Mouse (Mus musculus) hindbrain, embryonic 15.5 days (tissue): ENCODE results near the gene Tppp3. TPM values are rescaled to one million over a fixed set of nuclear protein-coding genes. Genes with fewer than 3 reads are reported as not detected.

ENCODE experiments used
- ATAC-seq: fragments of 200-750 bp; cut with Nextera tagmentation; 2 replicates; pipeline ENCODE4 v1.8.0; 2017; ENCODE audit warnings: low read depth, moderate number of reproducible peaks, moderate TSS enrichment; ENCODE audit not compliant: low FRiP score
- H3K27ac ChIP-seq: fragments of 300-500 bp; sonication (generic); replicated peaks from 2 replicates; pipeline ENCODE4 v1.5.1; 2015; ENCODE audit warnings: mild to moderate bottlenecking, inconsistent platforms
- H3K27me3 ChIP-seq: fragments of 300-500 bp; sonication (generic); 2 replicates; pipeline ENCODE4 v1.6.1; 2015; ENCODE audit warnings: control low read depth, inconsistent platforms
- H3K36me3 ChIP-seq: fragments of 300-500 bp; sonication (generic); 2 replicates; pipeline ENCODE4 v1.6.1; 2015; ENCODE audit warnings: control low read depth, inconsistent platforms
- H3K4me1 ChIP-seq: fragments of 300-500 bp; sonication (generic); replicated peaks from 2 replicates; pipeline ENCODE4 v1.6.1; 2015; ENCODE audit warnings: control low read depth, inconsistent platforms
- H3K4me2 ChIP-seq: fragments of 300-500 bp; sonication (generic); 2 replicates; pipeline ENCODE4 v1.6.1; 2015; ENCODE audit warnings: moderate library complexity, mild to moderate bottlenecking, inconsistent platforms
- H3K4me3 ChIP-seq: fragments of 300-500 bp; sonication (generic); 2 replicates; pipeline ENCODE4 v1.5.1; 2015; ENCODE audit warnings: mild to moderate bottlenecking, inconsistent platforms
- H3K9ac ChIP-seq: fragments of 300-500 bp; sonication (generic); 2 replicates; pipeline ENCODE4 v1.6.1; 2015; ENCODE audit warnings: inconsistent platforms
- H3K9me3 ChIP-seq: fragments of 300-500 bp; sonication (generic); 2 replicates; pipeline ENCODE4 v1.6.1; 2016; ENCODE audit warnings: control low read depth, inconsistent platforms
- WGBS: fragments of 180-500 bp; shearing (Covaris S2); methylation state at CpG from one replicate; pipeline ENCODE4 v1.1.7; 2015; 5-methylcytosine and 5-hydroxymethylcytosine counted together
- polyA plus RNA-seq: library from polyadenylated mRNA; unstranded; fragments of >200 nt; fragmentation: Nextera tagmentation; extraction: Ambion mirVana; gene quantifications from 2 replicates; pipeline ENCODE4 v1.2.1, GENCODE M21; 2015

Gene Tppp3
- polyA plus RNA-seq, 1 experiment from 2014 or later = 197 TPM

- H3K4me1 ChIP-seq = peaks cover 52% of the 10 kb centered on the region
These were observed 1.7 kb upstream of the Tppp3 start for GRCm38 (mm10) chr8:105472983-105473382.

DNA sequence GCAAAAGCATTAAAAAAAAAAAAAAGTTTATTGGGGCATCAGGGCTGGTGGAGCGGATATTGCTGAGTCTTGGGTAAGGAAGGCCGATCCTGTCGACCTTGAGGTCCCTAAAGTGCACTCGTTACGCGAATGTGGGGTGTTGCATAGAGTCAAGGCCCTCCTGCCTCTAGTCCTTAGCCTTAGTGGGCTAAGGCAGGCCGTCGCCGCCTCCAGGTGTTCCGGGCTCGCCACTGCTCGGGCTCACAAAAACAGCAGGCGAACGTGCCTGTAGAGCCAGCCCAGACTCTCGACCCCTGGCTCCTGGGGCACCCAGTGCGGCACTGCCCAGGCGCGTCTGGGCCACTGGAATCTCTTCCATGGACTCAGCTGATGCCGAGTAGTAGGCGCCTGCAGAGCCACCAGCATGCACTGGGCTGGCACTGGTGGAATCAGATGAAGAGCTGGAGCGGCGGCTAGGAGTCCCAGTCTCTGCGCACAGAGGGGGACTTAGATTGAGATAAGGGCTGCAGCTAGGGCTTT, 1.1 kb upstream of the Tppp3 start:
- Histone ChIP-seq H3K4me2 (no peak overlapping the region), H3K9me3 (no peaks in the 10 kb centered on the region), H3K27ac (no peak overlapping the region), H3K4me3 (no peak overlapping the region), H3K4me1 (peaks cover 55% of the 10 kb centered on the region), H3K9ac (no peak overlapping the region), H3K36me3 (peaks cover under 1% of the 10 kb centered on the region; the same call in 1 of the 2 replicates), H3K27me3 (no peaks in the 10 kb centered on the region)
- WGBS = 32% methylated on average over 23 of the region's 23 CpGs
- no peak for ATAC-seq

More at GRCm38 (mm10) chr8:105472983-105473382, 1.7 kb upstream of the Tppp3 start:
- Histone ChIP-seq H3K4me3 (no peak overlapping the region), H3K27me3 (no peaks in the 10 kb centered on the region), H3K36me3 (no peaks in the 10 kb centered on the region), H3K9ac (no peak overlapping the region), H3K9me3 (no peaks in the 10 kb centered on the region), H3K27ac (no peak overlapping the region), H3K4me2 (no peak overlapping the region)
- 62% methylated on average over 9 of the region's 9 CpGs for WGBS
- no peak for ATAC-seq

GRCm38 (mm10) chr8:105470681-105471313, 529 bp downstream of the Tppp3 start:
- WGBS = 20% methylated on average over 11 of the region's 11 CpGs
- H3K4me3 ChIP-seq = peak overlapping the region; percentile 48
- no peaks in the 10 kb centered on the region for H3K27me3 ChIP-seq
- H3K4me2 ChIP-seq = peak overlapping the region; percentile 64
- H3K4me1 ChIP-seq = peaks cover 71% of the 10 kb centered on the region
- H3K36me3 ChIP-seq = peaks cover 5% of the 10 kb centered on the region; the same call in 1 of the 2 replicates
- ATAC-seq = no peak; the same call in 1 of the 2 replicates
- H3K9ac ChIP-seq = peak overlapping the region; percentile 64
- peak overlapping the region; percentile 78 for H3K27ac ChIP-seq
- H3K9me3 ChIP-seq = no peaks in the 10 kb centered on the region

DNA sequence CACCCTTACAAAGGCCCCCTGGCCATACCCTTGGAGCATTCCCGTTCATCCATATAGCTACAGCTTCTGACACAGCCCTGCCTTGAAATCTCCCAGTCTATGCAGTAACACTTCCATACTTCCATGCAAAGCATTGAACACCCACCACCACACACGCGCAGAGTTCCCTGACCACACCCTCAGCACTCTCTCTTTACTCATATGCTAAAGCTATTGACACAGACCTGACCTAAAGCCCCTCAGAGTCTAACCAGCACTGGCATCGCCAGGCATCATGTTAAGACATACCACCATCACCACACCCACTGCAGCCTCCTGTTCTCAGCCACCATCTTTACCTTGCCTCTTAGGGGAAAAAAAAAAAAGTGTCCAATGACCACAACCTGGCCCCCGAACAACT, 1.1 kb downstream of the Tppp3 start:
- Histone ChIP-seq H3K9ac (peak overlapping the region; percentile 64; the same call in 1 of the 2 replicates), H3K9me3 (no peaks in the 10 kb centered on the region), H3K4me3 (peak overlapping the region; percentile 48), H3K4me1 (peaks cover 71% of the 10 kb centered on the region), H3K27ac (peak overlapping the region; percentile 78), H3K36me3 (peaks cover 5% of the 10 kb centered on the region; the same call in 1 of the 2 replicates), H3K27me3 (no peaks in the 10 kb centered on the region), H3K4me2 (peak overlapping the region; percentile 64)
- WGBS = 57% methylated on average over 5 of the region's 5 CpGs
- no peak for ATAC-seq

- H3K9ac ChIP-seq = peak overlapping the region; percentile 64; the same call in 1 of the 2 replicates
- H3K36me3 ChIP-seq = peaks cover 5% of the 10 kb centered on the region; the same call in 1 of the 2 replicates
- peak overlapping the region; percentile 64 for H3K4me2 ChIP-seq
- peaks cover 68% of the 10 kb centered on the region for H3K4me1 ChIP-seq
- 66% methylated on average over 5 of the region's 5 CpGs for WGBS
- H3K27ac ChIP-seq = peak overlapping the region; percentile 78
- no peak for ATAC-seq
- no peaks in the 10 kb centered on the region for H3K9me3 ChIP-seq
- H3K27me3 ChIP-seq = no peaks in the 10 kb centered on the region
- H3K4me3 ChIP-seq = peak overlapping the region; percentile 48
These were observed 1.5 kb downstream of the Tppp3 start for GRCm38 (mm10) chr8:105469816-105470215.

- peak overlapping the region; percentile 78 for H3K27ac ChIP-seq
- peaks cover 64% of the 10 kb centered on the region for H3K4me1 ChIP-seq
- H3K4me2 ChIP-seq = peak overlapping the region; percentile 64
- 13% methylated on average over 6 of the region's 6 CpGs for WGBS
- peak overlapping the region; percentile 48 for H3K4me3 ChIP-seq
- H3K36me3 ChIP-seq = peaks cover 5% of the 10 kb centered on the region; the same call in 1 of the 2 replicates
- no peaks in the 10 kb centered on the region for H3K27me3 ChIP-seq
- H3K9me3 ChIP-seq = no peaks in the 10 kb centered on the region
- peak overlapping the region; percentile 64 for H3K9ac ChIP-seq
- ATAC-seq = peak; percentile 28
These were observed 2.2 kb downstream of the Tppp3 start for GRCm38 (mm10) chr8:105469041-105469695.

DNA sequence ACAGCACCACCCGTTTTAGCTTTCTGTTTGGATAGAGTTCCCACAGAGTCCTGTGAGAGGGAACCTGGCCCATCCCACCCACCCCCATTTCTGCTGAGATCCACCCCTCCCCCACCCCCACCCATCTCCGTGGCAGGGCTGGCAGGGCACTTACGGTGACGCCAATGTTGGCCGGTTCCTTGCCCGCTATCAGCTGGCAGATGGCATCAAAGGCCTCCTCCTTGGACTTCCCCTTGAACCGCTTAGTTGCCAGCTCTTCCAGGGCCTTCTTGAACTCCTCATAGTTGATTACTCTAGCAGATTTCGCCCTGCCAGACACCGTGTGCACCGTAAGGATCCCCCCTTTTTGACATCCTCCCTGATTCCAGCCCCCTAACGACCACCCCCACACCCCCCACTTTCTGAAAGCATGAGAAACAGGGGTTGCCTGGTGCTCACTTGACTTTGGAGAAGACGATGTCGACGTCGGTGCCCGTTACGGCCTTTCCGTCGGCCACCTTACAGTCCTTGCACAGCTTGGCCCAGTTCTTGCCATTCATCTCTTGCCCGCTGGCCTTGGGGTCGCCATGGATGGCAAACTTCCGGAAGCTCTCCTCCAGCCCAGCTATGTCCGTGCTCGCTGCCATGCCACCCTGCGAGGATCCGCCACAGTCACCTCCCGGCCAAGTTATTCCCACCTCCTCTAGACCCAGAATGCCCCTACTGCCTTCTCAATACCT, 3.2 kb downstream of the Tppp3 start:
- peaks cover 5% of the 10 kb centered on the region; the same call in 1 of the 2 replicates for H3K36me3 ChIP-seq
- no peak for ATAC-seq
- H3K27me3 ChIP-seq = no peaks in the 10 kb centered on the region
- no peak overlapping the region for H3K4me2 ChIP-seq
- H3K27ac ChIP-seq = peak overlapping the region; percentile 77; the same call in 1 of the 2 replicates
- WGBS = 86% methylated on average over 26 of the region's 27 CpGs
- H3K4me1 ChIP-seq = peaks cover 58% of the 10 kb centered on the region
- H3K4me3 ChIP-seq = no peak overlapping the region
- no peaks in the 10 kb centered on the region for H3K9me3 ChIP-seq
- H3K9ac ChIP-seq = no peak overlapping the region

DNA sequence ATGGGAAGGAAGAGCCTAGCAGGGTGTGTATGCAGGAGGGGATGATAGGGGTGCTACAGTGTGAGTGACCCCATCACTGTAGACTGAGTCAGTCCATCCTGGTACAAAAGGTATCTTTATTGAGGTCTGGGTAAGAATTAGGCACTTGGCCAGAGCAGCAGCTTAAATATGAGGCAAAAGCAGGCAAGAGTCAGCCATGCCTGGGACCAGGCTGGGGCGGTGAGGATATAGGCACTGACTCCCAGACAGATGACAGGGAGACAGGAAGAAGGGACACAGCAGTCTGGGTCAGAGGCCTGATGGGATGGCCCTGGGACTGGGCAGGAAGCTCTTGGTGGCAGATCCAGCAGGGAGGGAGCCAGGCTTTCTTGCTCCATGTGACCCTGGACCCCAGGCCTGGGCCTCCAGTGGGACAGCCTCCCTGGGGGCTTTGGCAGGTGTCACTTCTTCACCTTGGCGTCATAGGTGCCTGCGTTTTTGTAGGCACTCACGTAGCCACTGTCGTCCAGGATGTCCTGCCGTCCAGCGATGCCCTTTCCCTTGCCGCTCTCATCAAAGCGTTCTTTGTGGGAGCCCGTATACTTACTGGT, 3.8 kb downstream of the Tppp3 start:
- no peak overlapping the region for H3K9ac ChIP-seq
- no peak for ATAC-seq
- no peaks in the 10 kb centered on the region for H3K9me3 ChIP-seq
- H3K4me3 ChIP-seq = no peak overlapping the region
- H3K4me2 ChIP-seq = no peak overlapping the region
- peak overlapping the region; percentile 77 for H3K27ac ChIP-seq
- peaks cover 58% of the 10 kb centered on the region for H3K4me1 ChIP-seq
- peaks cover 5% of the 10 kb centered on the region; the same call in 1 of the 2 replicates for H3K36me3 ChIP-seq
- WGBS = 92% methylated on average over 10 of the region's 10 CpGs
- H3K27me3 ChIP-seq = no peaks in the 10 kb centered on the region

DNA sequence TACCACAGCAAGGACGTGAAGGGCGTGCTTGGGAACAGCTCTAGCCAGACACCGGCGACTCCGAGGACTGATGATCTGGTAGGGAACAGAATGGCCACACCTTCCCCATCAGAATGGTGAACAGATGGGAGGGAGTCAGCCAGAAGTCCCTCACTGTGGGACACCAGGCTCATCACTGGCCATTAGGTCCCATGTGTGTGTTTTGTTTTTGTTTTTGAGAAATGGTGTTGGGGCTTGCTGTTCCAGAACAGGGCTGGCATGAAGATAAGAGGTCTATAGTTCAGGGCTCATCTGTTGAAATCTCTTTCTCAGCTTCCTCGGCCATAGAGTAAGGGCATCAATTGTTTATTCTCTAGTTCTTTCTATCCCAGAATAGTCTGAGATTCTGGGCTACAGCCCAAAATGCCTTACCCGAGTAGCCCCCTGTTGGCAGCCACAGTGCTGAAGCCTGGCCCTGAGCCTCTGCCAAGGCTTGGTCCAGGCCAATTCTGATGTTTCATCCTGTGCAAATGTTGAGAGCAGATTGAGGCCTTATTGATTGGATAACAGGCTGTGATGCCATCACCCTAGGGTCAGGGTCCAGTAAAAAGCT, 4.5 kb downstream of the Tppp3 start:
- Histone ChIP-seq H3K4me2 (no peak overlapping the region), H3K9ac (no peak overlapping the region), H3K9me3 (no peaks in the 10 kb centered on the region), H3K27me3 (no peaks in the 10 kb centered on the region), H3K4me1 (peaks cover 57% of the 10 kb centered on the region), H3K36me3 (peaks cover 5% of the 10 kb centered on the region; the same call in 1 of the 2 replicates), H3K4me3 (no peak overlapping the region), H3K27ac (peak overlapping the region; percentile 77)
- 64% methylated on average over 7 of the region's 7 CpGs for WGBS
- no peak for ATAC-seq

DNA sequence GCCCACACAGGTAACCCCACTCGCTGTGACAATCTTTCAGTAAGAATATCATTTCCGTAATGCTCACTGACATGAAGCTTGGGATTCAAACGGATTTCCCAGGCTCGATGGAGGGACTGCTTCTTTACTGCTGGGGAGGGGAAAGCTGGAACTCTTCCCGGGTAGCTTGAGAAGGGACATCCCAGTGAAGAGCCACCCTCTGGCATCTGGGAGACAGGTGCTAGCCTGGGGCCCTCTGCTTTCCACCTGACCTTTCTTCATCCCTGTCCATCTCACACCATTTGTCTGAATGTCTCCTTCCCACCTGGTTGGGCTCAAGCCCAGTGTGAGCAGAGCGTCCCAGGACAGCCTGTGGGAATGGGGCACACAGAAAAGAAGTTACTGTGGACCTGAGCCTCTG, 5.1 kb downstream of the Tppp3 start:
- Histone ChIP-seq H3K4me2 (no peak overlapping the region), H3K4me1 (peaks cover 52% of the 10 kb centered on the region), H3K27me3 (no peaks in the 10 kb centered on the region), H3K4me3 (no peak overlapping the region), H3K36me3 (peaks cover 5% of the 10 kb centered on the region; the same call in 1 of the 2 replicates), H3K27ac (peak overlapping the region; percentile 77), H3K9ac (no peak overlapping the region), H3K9me3 (no peaks in the 10 kb centered on the region)
- no peak for ATAC-seq
- WGBS = 77% methylated on average over 6 of the region's 6 CpGs

GRCm38 (mm10) chr8:105464595-105464994, 6.7 kb downstream of the Tppp3 start:
- Histone ChIP-seq H3K27ac (no peak overlapping the region), H3K36me3 (peaks cover 5% of the 10 kb centered on the region; the same call in 1 of the 2 replicates), H3K9ac (no peak overlapping the region), H3K4me1 (peaks cover 35% of the 10 kb centered on the region), H3K27me3 (no peaks in the 10 kb centered on the region), H3K4me2 (no peak overlapping the region), H3K9me3 (no peaks in the 10 kb centered on the region), H3K4me3 (no peak overlapping the region)
- WGBS = 64% methylated on average over 7 of the region's 7 CpGs
- no peak for ATAC-seq
